Mouse (Mus musculus) liver, postnatal 0 days (tissue): ENCODE data around the gene Prss44.

Experiments used
- CTCF ChIP-seq: sonication (generic); IDR thresholded peaks from 2 replicates; pipeline ENCODE4 v1.5.1; 2016; ENCODE audit warnings: antibody characterized with exemption, low read depth
- EP300 ChIP-seq: IDR thresholded peaks from 2 replicates; pipeline ENCODE4 v1.6.1; 2016; ENCODE audit warnings: antibody characterized with exemption, low read depth, mild to moderate bottlenecking

- no peak for TF ChIP-seq CTCF
- TF ChIP-seq EP300: no peak
These were observed 27.1 kb downstream of the Prss44 start for GRCm38 (mm10) chr9:110840905-110841304.
